Mouse (Mus musculus): ENCODE measurements around the gene Supt6.
"Not testable (repeated sequence)": the region's sequence is repeated elsewhere in the genome, so short reads cannot be mapped to it uniquely, and the experiment has no call there.

Supt6 gene

DNA sequence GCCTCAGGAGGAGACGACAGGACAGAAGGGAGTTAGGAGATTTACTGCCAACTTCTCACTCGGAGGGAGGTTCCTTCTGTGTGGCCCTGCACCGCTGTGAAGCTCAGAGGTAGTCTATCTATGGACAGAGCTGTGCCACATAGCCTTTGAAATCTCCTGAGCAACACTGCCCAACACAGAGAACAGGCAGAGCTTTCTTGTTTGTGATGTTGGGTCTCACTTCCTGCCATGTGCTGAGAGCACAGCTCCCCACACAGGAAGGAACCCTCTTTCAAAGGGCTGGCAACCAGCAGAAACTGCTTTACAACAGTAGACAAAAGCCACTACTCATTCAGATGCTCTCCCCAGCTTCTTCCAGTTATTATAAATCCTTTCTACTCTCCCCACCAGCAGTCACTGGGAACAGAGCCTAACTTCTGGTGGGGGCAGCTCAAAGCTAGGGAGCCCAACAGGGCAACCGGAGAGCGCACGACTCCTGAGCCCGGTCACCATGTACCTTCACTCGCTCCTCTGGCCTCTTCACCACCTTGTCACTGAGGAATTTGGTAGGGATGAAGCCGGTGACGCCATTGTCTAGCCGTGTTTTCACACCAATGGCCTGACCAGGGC is 30.0 kb downstream of the Supt6 start:
- DNase-seq, result peak; percentile 36

GRCm38 (mm10) chr11:78213086-78213817 is 32.5 kb downstream of the Supt6 start:
- no peak for DNase-seq

DNA sequence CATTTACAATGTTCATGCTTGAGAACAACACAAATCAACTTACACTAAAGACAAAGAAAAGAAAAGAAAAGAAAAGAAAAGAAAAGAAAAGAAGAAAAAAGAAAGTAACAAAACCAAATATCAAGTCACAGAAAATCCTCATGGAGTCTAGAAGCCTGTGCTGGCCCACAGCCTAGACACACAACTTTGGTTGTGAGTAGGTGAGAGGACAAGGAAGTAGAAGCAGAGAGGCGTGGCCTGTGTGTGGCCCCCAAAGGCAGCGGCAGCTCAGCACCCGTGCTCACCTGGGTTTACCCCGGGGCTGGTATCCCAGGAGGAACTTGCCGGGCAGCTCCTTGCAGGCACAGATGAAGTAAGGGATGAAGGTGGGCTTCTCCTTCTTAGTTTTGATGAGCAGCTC is 34.3 kb downstream of the Supt6 start:
- no peak for DNase-seq

DNA sequence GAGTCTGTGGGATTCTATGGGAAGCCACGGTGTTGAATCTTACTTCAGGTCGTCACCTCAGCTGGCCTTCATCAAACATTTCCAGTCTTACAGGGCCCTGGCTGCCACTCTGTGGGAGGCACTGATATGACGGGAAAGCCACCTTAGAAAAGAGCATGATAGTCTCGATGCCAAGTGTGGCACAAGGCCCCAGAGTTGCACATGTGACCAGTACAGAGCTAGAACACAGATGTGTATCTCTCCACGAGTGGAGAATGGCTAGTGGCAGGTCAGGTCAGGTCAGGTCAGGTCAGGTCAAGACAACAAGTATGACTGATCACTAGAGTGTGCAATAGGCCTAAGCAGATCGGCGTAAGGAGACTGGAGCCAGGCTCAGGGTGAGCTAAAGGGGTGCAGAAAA is 35.2 kb downstream of the Supt6 start:
- DNase-seq, result no peak

GRCm38 (mm10) chr11:78209886-78210285 is 35.9 kb downstream of the Supt6 start:
- no peak for DNase-seq

DNA sequence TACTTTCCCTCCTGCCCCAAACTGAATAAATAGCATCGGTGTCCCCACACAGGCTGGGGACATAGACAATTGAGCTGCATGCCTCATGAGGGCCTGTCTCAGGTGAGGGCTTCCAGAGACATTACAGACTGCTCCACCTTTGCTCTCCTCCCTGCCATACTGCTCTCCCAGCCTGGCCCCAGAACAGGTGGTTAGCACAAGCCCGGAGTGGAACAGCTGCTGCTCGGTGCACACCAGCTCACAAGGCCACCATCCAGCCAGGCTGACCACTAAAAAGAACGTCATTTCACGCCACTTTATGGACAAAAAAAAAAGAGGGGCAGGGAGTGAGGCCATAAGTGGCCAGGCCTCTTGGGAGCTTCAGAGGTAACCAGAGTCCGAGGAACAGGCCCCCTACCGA is 38.6 kb downstream of the Supt6 start:
- DNase-seq, result no peak

GRCm38 (mm10) chr11:78205361-78206206 is 40.2 kb downstream of the Supt6 start:
- no peak for DNase-seq

DNA sequence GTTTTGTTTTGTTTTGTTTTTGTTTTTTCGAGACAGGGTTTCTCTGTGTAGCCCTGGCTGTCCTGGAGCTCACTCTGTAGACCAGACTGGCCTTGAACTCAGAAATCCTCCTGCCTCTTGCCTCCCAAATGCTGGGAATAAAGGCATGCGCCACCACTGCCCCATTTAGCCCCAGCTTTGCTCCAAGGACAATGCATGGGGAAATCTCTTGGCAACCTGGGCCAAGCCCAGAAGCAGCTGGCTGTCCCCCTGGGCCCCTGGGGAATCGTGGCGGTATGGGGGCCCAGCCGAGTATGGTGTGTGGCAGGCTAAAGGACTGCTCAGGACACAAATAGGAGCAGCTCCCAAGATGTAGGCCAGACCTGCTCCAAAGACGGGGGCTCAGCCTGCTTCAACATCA is 41.5 kb downstream of the Supt6 start:
- DNase-seq, result no peak

DNA sequence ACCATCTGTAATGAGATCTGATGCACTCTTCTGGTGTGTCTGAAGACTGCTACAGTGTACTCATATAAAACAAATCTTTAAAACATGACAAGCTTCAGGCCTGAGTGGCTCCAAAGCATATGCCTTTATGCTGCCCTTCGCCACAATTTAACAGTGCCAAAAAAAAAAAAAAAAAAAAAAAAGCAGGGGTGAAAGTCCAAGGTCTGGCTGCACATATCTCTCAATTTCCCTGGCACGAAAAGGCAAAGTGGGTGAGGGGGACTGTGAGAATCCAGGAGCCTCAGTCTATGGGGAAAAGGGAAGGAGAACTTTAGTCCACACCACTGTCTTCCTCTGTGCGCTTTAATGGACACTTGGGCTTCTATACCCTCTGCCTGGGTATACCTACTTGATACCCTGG is 43.4 kb downstream of the Supt6 start:
- DNase-seq, result no peak

GRCm38 (mm10) chr11:78195101-78195863 is 50.5 kb downstream of the Supt6 start:
- no peak for DNase-seq

DNA sequence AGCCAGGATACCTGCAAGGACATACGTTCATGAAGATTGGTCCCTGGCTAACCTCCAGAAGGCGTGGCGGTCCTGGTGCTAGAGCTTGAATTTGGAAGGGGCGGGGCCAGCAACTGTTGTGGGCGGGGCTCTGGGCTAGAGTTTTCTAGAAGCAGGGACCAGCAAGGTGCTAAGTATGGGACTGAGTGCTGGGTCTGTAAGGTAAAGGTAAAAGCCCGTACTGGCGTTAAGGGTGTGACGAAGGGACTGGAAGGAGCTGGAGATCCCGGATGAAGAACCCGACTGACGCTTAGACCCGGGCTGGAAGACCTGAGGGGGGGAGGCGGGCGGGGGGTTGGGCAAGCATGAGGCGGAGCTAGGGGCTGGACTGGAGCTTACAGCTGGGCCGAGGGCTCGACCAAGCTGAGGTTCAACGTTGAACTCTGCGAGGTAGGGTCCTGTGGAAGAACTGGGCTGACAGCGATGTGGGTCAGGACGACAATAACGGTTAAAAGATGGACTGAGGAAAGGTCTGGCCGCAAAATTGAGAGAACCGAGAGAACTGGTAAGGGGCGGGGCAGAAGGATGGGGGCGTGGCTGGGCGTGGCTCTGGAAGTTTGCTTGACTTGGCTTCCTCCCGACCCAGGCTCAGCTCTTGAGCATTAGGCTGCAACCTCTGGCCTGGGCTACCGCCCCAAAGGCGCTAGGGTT is 51.2 kb downstream of the Supt6 start:
- DNase-seq, result peak; percentile 80

DNA sequence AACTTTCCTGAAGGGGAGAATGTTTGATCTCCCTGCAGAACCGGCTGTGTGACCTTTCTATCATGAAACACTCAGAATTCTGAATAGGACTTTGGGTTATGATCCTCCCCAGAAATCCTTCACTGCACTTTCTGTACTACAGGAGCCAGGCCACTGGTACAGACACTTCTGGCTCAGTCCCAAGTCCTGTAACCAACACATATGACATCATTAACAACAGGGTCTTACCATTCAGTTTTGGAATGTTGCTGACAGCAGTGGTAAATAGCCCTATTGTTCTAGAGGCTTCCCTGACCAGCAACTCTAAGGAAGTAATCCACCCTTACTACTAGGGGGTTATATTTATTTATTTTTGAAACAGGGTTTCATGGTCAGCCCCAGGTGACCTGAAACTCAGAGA is 52.7 kb downstream of the Supt6 start, which contains the start of gene Proca1:
Gene Proca1 (plus strand): TSS at position 280 of the 400 bp plus-strand sequence.
- no peak for DNase-seq

GRCm38 (mm10) chr11:78190041-78190440 is 55.7 kb downstream of the Supt6 start:
- DNase-seq, result no peak

DNA sequence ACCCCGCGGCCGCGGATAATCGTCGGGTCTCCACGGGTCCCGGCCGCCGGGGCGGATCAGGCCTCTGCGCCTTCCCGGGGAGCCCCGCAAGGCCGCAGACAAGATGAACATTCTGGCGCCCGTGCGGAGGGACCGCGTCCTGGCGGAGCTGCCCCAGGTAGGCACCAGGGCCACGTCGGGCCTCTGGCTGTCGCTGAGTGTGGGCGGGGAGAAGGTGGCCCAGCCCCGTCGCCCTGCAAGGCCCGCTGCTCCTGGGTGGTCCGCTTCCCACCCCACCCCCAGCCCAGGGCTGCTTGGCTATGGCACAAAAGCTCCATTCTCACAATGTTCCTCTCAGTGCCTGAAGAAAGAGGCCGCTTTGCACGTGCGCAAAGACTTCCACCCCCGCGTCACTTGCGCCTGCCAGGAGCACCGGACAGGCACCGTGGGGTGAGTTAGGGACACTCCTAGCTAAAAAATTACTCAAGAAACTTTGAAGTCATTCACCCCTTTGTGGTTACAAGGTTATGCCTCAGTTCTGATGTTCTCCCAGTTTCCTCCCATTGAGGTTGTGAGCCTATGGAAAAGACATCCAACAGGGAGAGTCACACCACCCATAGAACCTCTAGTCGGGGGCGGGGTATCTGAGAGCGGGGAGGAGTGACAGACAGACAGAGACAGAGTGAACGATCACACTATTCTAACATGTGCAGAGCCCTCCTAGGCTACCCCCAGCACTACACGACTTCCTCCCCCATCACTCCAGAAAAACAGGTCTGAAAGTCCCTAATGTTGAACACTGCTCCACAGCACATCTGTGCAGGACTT is 56.4 kb downstream of the Supt6 start:
- DNase-seq, result no peak

DNA sequence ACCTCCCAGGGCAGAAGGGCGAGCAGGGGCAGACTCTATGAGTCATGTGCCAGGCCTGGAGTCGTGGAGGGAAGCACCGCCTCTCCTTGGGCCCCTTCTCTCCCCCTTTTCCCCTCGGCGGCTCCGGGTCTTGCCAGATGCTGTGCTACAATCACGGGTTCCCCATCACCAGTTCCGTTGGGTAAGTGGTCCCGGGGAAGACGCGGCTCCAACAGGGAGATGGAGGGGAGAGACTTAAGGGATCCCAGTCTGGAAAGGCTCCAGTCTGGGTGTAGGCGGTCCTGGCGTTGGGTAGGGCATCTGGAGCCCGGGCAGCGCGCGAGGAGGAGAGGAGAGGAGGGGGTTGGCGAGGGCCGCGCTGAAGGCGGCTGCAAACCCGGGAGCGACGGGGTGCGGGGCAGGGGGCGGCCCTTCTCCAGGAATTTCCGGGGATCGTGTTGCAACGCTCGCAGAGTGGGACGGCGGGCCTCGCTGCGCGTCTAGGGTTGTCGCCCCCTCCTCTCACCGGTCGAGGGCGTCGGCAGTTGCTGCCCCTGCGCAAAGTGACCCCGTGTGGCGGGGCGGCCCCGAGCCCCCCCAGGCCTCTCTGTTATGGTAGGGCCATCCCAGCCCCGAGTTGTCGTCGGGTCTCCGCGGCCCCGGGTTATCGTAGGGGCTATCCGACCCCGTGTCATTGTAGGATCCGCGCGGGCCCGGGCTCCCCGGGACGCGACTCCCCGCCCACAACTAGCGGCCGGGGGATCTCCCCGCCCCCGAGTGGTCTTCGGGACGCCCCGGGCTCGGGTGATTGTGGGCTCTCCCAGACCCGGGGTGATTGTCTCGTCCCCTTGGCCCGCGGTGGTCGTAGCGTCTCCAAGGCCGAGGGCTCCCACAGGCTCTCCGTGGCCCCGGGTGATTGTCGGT is 57.2 kb downstream of the Supt6 start, which contains the start of gene Rab34:
Gene Rab34 (plus strand): TSS at position 100 of the 903 bp plus-strand sequence.
- peak; percentile 43 for DNase-seq

- not testable (repeated sequence) for DNase-seq
These were observed 61.1 kb downstream of the Supt6 start for GRCm38 (mm10) chr11:78184702-78185101.

GRCm38 (mm10) chr11:78183884-78184514 is 61.8 kb downstream of the Supt6 start:
- no peak for DNase-seq

- peak; percentile 75 for DNase-seq
These were observed 62.6 kb downstream of the Supt6 start, which contains the start of gene Rpl23a for GRCm38 (mm10) chr11:78182961-78183844. Gene Rpl23a (minus strand): TSS chr11:78183584.

- no peak for DNase-seq
These were observed 63.3 kb downstream of the Supt6 start for GRCm38 (mm10) chr11:78182450-78182849.
